Mouse (Mus musculus) liver, adult 2 months (tissue): ENCODE results near the gene Npb. TPM values are rescaled to one million over a fixed set of nuclear protein-coding genes. Genes with fewer than 3 reads are reported as not detected.

ENCODE experiments used
- DNase-seq: peaks from one replicate; pipeline ENCODE4 v3.0.0-alpha.2; 2011; ENCODE audit warnings: low read depth, low spot score; ENCODE audit errors: extremely low read depth
- H3K27ac ChIP-seq: fragments of 200-500 bp; replicated peaks from 2 replicates; pipeline ENCODE4 v1.5.1; 2012; ENCODE audit warnings: low read depth, mild to moderate bottlenecking, control low read depth, inconsistent platforms, low read length; ENCODE audit not compliant: insufficient read depth
- H3K27me3 ChIP-seq: fragments of 200-500 bp; 2 replicates; pipeline ENCODE4 v1.6.1; 2012; ENCODE audit warnings: mild to moderate bottlenecking, moderate library complexity, low read length, inconsistent platforms; ENCODE audit not compliant: control insufficient read depth, insufficient read depth
- H3K36me3 ChIP-seq: fragments of 200-500 bp; 2 replicates; pipeline ENCODE4 v1.6.1; 2012; ENCODE audit warnings: low read length, inconsistent platforms; ENCODE audit not compliant: control insufficient read depth, insufficient read depth
- H3K4me1 ChIP-seq: fragments of 200-500 bp; 2 replicates; pipeline ENCODE4 v1.6.1; 2011; ENCODE audit warnings: low read length; ENCODE audit not compliant: control insufficient read depth, insufficient read depth
- H3K4me3 ChIP-seq: fragments of 200-500 bp; 2 replicates; pipeline ENCODE4 v1.5.1; 2011; ENCODE audit warnings: low read depth, mild to moderate bottlenecking, control low read depth, low read length, moderate library complexity; ENCODE audit not compliant: insufficient read depth
- H3K79me2 ChIP-seq: fragments of 200-500 bp; 2 replicates; pipeline ENCODE4 v1.6.1; 2012; ENCODE audit warnings: inconsistent platforms, mild to moderate bottlenecking, low read length, moderate library complexity; ENCODE audit not compliant: control insufficient read depth, insufficient read depth
- H3K9ac ChIP-seq: fragments of 200-500 bp; 2 replicates; pipeline ENCODE4 v1.6.1; 2012; ENCODE audit warnings: low read depth, mild to moderate bottlenecking, control low read depth, inconsistent platforms, low read length
- CTCF ChIP-seq: fragments of 200-500 bp; IDR thresholded peaks from 2 replicates; pipeline ENCODE4 v1.5.1; 2011; ENCODE audit warnings: low read depth, low read length, control low read depth
- POLR2A ChIP-seq: fragments of 200-500 bp; IDR thresholded peaks from 2 replicates; pipeline ENCODE4 v1.6.1; 2011; ENCODE audit warnings: low read length, control low read depth; ENCODE audit not compliant: insufficient read depth; ENCODE audit errors: extremely low read depth
- WGBS: fragments of 180-500 bp; shearing (Covaris S2); methylation state at CpG from one replicate; pipeline ENCODE4 v1.1.7; 2018; 5-methylcytosine and 5-hydroxymethylcytosine counted together
- polyA plus RNA-seq: library from polyadenylated mRNA; depleted of rRNA; stranded (reverse); fragments of >200 nt; gene quantifications from 2 replicates; pipeline ENCODE4 v1.2.3, GENCODE M21; 2012
- total RNA-seq: library from RNA; depleted of rRNA; stranded (reverse); fragments of >200 nt; gene quantifications from 2 replicates; pipeline ENCODE4 v1.2.3, GENCODE M21; 2014

Gene Npb
- total and polyA plus RNA-seq, 2 experiments, result 2.7 TPM; not detected in 1

- H3K79me2 ChIP-seq, result peaks cover 13% of the 10 kb centered on the region; the same call in 1 of the 2 replicates
- DNase-seq, result peak; percentile 30
- TF ChIP-seq CTCF (no peak), POLR2A (no peak)
- H3K9ac ChIP-seq, result peak overlapping the region; percentile 89
- H3K27me3 ChIP-seq, result no peaks in the 10 kb centered on the region
- WGBS, result 4% methylated on average over 99 of the region's 99 CpGs
- peaks cover 11% of the 10 kb centered on the region for H3K4me1 ChIP-seq
- H3K4me3 ChIP-seq, result peak overlapping the region; percentile 80
- H3K36me3 ChIP-seq, result peaks cover 24% of the 10 kb centered on the region
- no peak overlapping the region; the same call in 1 of the 2 replicates for H3K27ac ChIP-seq
Measured at GRCm38 (mm10) chr11:120597240-120598235, 10.7 kb upstream of the Npb start.

GRCm38 (mm10) chr11:120598283-120598989, 9.8 kb upstream of the Npb start, which contains the start of the genes Alyref and Anapc11:
Gene Alyref (minus strand): TSS chr11:120598365.
Gene Anapc11 (plus strand): TSS chr11:120598421.
- peak within 1 kb of the TSS; percentile 89 for H3K9ac ChIP-seq

GRCm38 (mm10) chr11:120598990-120599549, 9.2 kb upstream of the Npb start:
- Histone ChIP-seq H3K4me1 (peaks cover 11% of the 10 kb centered on the region), H3K27ac (no peak overlapping the region), H3K36me3 (peaks cover 15% of the 10 kb centered on the region), H3K4me3 (peak overlapping the region; percentile 46; the same call in 1 of the 2 replicates), H3K79me2 (peaks cover 13% of the 10 kb centered on the region; the same call in 1 of the 2 replicates), H3K9ac (no peak overlapping the region), H3K27me3 (no peaks in the 10 kb centered on the region)
- 54% methylated on average over 17 of the region's 17 CpGs for WGBS
- no peak for DNase-seq
- TF ChIP-seq POLR2A, result no peak
- no peak for TF ChIP-seq CTCF

More at GRCm38 (mm10) chr11:120598283-120598989, 9.8 kb upstream of the Npb start, which contains the start of the genes Alyref and Anapc11:
- peaks cover 13% of the 10 kb centered on the region; the same call in 1 of the 2 replicates for H3K79me2 ChIP-seq
- DNase-seq, result peak; percentile 68
- H3K27ac ChIP-seq, result peak within 1 kb of the TSS; percentile 10
- H3K27me3 ChIP-seq, result no peaks in the 10 kb centered on the region
- H3K4me1 ChIP-seq, result peaks cover 11% of the 10 kb centered on the region
- H3K36me3 ChIP-seq, result peaks cover 17% of the 10 kb centered on the region
- TF ChIP-seq CTCF (no peak), POLR2A (0 out of 2 replicates have a peak, but pooled peaks have one; percentile 31)
- WGBS, result 1% methylated on average over 88 of the region's 88 CpGs
- H3K4me3 ChIP-seq, result peak within 1 kb of the TSS; percentile 80

- 94% methylated on average over 3 of the region's 3 CpGs for WGBS
- no peak for DNase-seq
- no peak for TF ChIP-seq CTCF
- TF ChIP-seq POLR2A, result no peak
- Histone ChIP-seq H3K9ac (no peak overlapping the region), H3K27me3 (no peaks in the 10 kb centered on the region), H3K27ac (no peak overlapping the region), H3K4me3 (no peak overlapping the region), H3K4me1 (peaks cover 11% of the 10 kb centered on the region), H3K36me3 (peaks cover 9% of the 10 kb centered on the region), H3K79me2 (peaks cover 13% of the 10 kb centered on the region; the same call in 1 of the 2 replicates)
Measured at GRCm38 (mm10) chr11:120600716-120601115, 7.6 kb upstream of the Npb start.

- DNase-seq, result no peak
- H3K36me3 ChIP-seq, result peaks cover 3% of the 10 kb centered on the region; the same call in 1 of the 2 replicates
- 83% methylated on average over 2 of the region's 2 CpGs for WGBS
- no peak overlapping the region for H3K9ac ChIP-seq
- H3K4me3 ChIP-seq, result no peak overlapping the region
- H3K27ac ChIP-seq, result no peak overlapping the region
- no peaks in the 10 kb centered on the region for H3K27me3 ChIP-seq
- TF ChIP-seq CTCF (no peak), POLR2A (no peak)
- no peaks in the 10 kb centered on the region for H3K79me2 ChIP-seq
- H3K4me1 ChIP-seq, result peaks cover 5% of the 10 kb centered on the region; the same call in 1 of the 2 replicates
Measured at GRCm38 (mm10) chr11:120603545-120603944, 4.7 kb upstream of the Npb start.
